Mouse (Mus musculus) spleen, postnatal 36 days (tissue): ENCODE measurements around the gene Mum1.

ENCODE experiments used
- DNase-seq, 2 experiments: peaks; one replicate each; pipeline ENCODE4 v3.0.0; 2022; ENCODE audit warnings: low spot score in 2 of 2, mixed read lengths in 1 of 2

Mum1 gene

DNA sequence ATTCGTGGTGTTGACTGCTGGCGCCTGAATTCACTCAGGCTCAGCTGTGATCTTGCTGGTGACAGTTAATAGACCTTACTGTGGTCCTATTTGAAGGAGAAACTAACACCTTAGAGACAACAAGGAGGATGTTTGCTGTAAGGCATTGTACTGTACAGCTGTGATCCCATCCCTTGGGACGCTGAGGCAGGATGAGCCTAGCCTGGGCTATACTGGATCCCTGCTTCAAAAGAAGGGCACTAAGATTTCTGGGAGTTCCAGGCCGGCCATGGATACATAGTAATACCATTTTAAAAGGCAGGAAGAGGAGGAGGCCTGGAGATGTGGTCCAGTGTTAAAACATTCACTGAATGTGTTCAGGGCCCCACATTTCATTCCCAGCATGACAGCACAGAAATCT lies 24.3 kb downstream of the Mum1 start:
- no peak for DNase-seq

DNA sequence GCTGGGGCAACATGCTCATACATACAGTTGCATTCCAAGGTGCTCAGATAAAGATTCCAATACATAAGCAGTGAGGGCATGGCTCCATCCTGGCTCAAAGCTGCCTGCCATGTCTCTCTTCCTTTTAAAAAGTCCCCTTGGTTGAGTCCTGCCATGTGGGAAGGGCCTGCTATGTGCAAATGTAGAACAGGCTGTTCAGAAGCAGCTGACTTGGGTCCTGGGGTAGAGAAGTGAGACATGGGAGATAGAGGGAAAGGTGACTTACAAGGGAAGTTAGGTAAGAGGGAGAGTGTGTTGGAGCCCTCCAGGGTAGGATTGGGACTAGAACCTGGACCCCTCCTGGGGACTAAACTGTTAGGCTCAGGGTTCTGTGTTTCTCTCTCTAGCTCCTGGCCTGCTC lies 25.8 kb downstream of the Mum1 start:
- no peak for DNase-seq

DNA sequence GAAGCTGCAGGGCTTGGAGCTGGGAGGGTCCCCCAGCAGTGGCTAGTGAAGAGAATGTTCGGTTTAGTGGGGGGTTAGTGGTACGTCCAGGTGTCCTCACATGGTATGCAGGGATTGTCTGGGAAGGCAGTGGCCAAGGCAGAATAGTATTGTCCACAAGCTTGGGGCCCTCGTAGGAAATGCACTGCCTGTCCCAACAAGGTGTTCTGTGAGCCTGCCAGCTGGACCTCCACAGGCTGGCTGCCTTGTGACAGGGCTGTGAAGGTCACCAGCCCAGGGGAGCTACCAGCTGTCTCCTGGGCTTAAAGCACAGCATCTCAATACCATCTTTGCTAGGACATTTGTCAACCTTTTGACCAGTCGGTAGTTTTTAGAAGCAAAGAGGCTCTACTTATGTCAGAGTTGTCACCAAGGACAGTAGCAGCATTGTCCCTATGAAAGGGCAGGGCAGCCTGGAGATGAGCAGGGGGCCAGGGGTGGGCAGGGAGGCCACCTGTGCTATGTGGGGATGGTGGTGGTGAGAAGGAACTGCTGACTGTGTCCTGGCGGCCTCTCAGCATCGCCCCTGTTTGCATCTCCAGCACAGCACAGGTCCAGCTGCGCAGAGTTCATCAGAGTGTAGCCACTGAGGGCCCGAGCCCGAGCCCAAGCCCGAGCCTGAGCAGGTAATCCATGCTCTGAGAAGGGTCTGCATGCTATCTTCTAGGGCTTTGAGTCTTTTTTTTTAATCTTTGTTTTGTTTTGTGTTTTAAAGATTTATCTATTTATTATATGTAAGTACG lies 26.4 kb downstream of the Mum1 start:
- no peak for DNase-seq

DNA sequence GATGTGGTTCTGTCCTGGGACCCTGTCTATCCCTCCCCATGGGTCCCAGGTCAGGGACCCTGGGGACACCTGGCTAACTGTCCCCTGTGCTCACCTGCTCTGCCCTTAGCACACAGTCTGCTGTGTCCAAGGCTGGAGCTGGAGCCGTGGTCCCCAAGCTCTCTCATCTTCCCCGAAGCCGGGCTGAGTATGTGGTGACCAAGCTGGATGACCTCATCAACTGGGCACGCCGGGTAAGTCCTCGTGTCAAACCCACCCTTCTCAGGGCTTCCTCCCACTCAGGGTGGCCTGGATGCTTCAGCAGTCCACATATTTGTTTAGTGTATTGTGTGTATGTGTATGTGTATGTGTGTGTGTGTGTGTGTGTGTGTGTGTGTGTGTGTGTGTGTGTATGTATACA lies 27.3 kb downstream of the Mum1 start:
- DNase-seq, result no peak

DNA sequence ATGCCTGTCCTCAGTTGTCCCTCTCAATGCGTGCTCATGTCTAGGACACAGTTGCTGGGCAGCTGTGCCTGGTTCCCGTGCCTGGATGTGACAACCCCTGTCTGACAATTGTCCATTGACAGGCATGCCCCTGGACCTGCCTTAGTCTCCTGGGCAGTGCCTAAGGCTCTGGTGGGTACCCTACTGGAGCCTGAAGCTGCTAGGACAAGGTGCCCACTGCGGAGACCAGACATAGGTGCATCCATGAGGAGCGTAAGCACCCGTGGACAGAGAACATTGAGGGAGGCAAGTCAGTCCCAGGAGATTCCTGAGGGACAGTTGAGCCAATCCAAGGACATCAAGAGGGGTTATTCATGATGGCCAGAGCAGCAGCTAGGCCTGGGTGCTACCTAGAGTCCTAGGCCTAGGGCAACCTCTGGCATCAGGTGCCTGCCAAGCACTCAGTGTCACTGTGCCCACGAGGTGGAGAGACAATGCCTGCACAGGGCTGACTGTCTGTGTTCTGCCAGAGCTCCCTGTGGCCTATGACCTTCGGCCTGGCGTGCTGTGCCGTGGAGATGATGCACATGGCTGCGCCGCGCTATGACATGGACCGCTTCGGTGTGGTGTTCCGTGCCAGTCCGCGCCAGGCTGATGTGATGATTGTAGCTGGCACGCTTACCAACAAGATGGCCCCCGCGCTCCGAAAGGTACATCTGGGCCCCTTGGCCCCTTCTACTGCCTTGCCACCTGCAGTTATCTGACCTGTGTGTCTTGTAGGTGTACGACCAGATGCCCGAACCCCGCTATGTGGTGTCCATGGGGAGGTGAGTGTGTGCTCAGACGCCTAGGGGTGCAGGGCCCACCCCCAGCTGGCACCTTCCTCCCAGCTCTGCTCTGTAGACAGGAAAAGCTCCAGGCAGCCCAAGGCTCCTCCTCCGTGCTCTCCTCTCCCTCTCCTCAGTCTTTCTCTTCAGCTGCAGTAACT lies 28.4 kb downstream of the Mum1 start:
- DNase-seq, result no peak

DNA sequence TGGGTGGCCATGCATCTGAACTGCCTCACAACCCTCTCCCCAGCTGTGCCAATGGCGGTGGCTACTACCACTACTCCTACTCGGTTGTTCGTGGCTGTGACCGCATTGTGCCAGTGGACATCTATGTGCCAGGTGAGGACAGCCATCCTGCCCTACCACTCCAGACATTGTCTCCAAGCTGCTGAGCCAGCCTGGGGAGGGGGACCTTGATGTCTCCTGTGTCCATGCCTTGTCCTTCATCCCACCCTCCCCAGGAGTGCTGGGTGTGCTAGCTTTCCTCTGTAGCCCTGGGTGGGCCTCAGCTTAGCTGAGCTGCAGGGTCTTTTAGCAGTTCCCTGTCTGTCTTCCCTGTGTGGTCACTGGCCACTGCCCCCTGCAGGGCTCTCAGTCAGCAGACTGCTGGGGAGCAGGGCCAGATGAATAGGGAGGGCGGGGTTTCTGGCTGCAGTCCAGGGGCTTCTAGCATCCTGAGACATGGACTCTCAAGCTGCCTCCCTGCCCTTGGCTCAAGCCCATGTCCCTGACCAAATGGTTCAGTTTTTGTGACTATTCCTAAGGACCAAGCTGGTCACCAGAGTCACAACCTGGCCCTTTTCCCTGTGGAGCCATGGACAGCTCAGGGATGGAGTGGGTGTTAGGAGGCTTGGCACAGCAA lies 29.8 kb downstream of the Mum1 start:
- DNase-seq, result no peak

DNA sequence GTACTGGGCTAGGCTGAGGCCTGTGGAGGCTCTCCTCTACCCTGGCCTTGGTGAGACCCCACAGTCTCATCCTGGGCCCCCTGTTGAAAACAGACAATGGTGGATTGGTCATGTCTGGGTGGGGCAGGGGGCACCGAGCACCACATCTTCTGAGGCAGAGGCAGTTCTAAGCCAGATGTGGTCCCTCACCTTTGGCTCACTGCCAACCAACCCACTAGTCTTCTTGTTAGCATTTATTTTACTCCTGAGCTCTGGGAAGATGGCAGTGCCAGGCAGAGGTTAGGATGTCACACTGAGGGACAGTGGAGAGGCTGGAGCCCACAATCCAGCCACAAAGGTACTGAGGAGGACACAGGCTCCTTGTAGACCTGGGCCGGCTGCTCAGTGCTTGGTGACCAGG lies 31.7 kb downstream of the Mum1 start:
- DNase-seq, result no peak

DNA sequence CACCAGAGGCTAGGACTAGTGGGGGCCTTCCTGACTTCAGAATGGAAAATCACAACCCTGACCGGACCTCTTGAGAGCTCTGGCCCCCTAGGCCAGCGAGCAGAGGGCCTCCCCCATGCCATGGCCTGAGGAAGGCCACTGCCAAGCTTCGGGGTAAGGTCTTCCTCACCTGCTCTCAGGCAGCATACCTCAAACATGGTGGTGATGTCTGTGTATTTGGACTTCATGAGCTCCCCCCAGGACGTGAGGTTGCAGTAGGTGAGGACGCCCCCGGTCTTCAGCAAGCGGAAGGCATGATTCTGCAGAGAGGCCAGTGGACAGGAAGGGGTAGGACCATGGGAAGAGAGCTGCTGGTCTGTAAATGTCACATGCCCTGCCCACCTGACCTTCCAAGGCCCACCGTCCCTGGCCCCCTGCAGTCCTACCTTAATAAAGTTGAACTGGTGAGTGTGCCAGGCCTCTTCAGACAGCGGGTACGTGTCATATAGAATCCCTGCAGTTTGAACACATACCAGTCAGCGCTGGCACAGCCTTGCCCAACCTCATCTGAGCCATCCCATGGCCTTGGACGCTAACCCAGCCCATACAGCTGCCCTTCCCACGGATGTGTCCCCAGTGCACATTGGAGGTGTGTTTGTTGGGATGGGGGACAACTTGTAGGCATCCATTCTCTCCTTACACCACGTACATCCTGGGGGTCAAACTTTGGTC lies 32.7 kb downstream of the Mum1 start:
- DNase-seq, result no peak

DNA sequence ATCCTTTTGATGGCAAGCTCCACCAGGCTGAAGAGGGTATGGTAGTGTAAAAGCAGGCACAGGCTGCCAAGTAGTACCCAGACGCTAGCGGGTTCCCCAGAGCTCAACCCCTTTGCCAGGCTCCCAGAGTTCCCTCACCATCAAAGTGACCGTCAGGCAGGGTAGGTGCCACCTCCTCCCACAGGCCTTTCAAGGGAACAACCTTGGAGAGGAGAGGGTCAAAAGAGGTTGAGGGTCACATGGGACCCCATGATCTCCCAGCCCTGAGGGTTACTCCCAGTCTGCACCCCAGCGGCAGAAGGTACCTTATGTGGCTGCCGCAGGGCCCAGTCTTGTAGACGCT lies 33.2 kb downstream of the Mum1 start:
- no peak for DNase-seq

DNA sequence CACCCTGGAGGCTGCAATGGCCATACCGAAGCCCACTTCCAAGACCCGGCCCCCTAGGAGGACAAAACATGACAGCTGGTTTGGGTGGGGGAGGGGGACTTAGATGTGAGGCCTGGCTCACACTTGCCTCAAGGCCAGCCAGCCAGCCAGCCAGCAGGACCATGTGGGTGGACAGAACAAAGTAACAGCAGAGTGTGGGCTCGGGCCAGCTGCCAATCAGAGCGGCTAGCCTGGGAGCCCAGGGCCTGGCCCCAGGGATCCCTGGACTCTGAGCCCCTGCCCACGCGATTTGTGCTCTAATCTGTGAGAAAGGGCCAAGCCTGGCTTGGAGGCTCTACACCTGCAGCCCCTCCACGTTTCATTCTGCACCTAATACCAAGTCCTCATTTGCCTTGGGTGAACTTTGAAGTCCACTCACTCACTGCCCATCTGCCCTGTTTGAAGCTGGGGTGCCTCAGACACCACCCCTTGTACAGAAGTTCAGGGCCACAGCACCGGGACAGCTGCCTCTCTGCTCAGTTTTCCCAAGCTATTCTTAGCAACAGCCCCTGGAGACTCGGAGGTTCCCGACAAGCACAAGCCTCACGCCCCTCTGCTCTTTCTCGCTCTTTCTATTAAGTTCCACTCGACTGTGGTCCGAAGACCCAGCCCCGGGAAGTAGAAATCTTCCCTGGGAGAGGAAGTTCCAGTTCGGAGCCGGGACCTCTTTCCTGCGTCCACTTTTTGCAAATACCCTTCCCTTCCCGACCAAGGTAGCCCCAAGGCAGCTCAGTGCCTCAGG lies 33.8 kb downstream of the Mum1 start:
- no peak for DNase-seq

DNA sequence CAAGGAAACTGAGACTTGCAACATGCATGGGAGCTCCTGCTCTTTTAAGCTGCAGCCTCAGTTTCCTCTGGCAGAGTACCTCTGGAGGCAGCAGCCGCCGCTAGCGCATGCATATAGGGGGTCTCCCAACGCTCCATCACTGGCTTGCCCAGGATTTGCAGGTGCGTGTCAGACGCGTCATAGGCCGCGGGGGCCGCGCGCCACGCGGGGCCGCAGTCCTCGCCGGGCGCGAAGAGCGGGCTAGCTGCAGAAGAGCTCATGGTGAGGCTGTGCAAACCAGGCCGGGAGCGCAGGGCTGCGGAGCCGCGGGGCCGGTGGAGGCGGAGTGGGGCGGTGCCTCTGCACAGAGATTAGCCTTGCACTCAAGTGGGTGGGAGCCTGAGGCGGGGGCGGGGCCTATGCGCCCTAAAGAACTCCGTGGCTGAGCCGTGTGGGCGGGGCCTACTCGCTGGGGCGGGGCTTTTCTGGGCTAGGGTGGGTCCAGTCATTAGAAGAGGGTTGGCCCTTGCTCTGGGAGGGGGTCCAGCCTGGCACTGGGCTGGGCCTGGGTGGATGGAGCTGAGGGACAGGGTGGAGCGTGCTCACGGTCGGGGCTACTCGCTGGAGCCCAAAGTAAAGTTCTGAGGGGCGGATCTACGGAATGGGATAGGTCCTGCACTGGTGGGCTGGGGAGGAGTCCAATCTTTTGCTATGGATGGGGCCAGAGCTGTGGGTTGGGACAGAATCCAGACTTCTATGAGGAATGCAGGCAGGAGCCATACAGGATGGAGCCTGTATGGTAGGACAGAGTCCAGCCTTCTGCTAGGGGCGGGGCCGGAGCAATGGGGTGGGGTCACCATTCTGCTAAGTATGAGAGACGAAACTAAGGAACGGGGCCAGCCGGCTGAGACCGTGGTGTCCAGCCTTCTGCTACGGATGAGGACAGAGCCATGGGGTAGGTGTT lies 34.7 kb downstream of the Mum1 start, which contains the start of the genes Gamt and Dazap1:
Gene Gamt, minus strand, starts transcription at position 371 of the 943 bp plus-strand sequence.
Gene Dazap1, plus strand, starts transcription at position 845 of the 943 bp plus-strand sequence.
- DNase-seq, result peak; percentile 94 to 96

DNA sequence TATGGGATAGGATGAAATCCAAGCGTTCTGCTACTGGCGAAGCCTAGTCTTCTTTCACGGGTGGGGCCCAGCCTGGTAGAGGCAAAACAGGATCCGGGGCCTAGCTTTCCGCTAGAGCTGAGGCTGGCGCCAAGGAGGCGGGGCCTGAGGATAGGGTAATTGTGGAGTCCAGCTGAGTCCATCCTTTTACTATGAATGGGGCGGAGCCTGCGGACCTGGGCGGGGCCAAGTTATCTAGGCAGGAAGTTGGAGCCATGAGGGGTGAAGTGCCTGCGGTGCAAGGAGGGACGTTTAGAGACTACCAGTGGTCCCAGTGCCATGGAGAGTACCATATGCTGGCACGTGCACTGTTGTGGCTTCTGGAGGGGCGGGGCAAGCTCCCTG lies 35.3 kb downstream of the Mum1 start:
- DNase-seq, result peak; percentile 93 to 97

DNA sequence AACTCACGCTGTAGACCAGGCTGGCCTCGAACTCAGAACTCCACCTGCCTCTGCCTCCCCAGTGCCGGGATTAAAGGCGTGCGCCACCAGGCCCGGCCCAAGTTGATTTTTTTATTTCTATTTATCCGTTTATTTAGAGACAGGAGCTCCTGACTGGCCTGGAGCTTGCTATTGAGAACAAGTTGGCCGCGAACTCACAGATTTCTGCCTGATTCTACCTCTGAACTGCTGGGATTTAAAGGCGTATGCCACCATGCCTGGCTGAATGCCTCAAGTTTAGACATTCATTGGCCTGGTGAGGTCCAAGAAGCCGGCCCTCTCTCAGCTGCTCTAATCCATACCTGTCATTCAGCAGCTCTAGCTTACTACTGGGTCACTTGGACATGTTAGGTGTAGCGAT lies 35.9 kb downstream of the Mum1 start:
- DNase-seq, result no peak

DNA sequence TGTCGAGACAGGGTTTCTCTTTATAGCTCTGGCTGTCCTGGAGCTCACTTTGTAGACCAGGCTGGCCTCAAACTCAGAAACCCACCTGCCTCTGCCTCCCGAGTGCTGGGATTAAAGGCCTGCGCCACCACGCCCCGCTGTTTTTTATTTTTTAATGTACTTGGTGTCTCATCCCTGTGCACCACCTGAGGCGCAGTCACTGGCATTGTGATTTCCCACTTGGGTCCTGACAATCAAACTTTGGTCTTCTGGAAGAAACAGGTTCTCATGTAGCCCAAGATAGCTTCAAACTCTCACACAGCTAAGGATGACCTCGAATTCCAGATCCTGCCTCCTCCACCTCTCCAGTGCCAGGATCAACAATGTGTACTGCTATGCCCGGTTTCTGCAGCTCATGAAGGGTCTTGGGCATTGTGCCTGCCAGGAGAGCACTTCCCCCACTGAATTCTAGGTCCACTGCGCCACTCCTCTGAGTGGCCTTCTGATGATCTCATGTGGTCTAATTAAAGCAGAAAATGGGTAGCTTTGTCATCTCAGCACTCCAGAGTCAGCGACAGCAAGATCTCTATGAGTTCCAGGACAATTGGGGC lies 36.6 kb downstream of the Mum1 start:
- no peak for DNase-seq

DNA sequence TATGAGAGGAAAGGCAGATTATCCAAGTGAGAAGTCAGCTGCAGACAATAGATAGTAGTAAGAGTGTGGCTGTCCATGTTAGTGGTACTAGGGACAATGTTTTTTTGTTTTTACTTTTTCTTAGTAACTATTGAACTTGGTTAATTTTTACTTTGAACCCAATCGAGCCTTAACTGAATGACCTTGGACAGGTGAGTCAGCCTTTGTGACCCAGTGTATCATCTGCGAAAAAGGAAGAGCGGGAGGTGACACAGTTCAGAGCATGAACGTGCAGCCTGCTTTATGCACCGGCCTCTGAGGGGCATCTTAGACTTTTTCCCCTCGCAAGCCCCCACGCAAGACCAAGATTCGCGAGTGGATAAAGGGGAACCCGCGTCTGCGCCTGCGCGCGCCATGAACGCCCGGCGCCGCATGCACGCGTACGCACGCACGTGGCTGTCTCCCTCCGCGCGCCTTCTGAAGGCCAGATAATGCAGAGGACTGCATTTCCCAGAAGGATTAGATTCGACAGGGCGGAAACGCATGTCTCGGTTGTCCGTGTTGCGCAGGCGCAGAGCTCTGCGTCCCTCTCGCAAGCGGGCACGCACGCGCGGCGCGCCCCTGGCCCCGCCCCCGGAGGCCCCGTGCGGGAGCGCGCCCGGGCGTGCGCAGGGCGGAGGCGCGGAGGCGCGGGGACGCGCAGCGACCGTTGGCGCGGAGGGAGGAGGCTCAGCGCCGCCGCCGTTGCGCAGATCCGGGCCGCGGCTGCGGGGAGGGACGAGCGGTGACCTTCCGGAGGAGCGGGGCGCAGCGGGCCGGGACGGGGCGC lies 38.3 kb downstream of the Mum1 start:
- peak; percentile 99 for DNase-seq

DNA sequence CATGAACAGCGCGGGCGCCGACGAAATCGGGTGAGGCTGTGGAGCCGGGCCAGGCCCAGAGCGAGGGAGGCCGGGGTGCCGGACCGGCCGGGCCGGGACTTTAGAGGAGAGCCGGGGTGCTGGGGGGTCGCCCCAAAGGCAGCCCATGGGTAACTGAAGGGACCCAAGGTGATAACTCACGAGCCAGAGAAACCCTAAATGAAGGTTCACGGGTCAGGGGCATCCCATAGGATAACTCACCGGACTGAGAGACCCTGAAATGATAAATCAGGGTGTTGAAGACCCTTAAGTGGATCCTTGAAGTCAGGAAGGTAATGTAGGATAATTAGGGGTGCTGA lies 38.9 kb downstream of the Mum1 start:
- no peak for DNase-seq

DNA sequence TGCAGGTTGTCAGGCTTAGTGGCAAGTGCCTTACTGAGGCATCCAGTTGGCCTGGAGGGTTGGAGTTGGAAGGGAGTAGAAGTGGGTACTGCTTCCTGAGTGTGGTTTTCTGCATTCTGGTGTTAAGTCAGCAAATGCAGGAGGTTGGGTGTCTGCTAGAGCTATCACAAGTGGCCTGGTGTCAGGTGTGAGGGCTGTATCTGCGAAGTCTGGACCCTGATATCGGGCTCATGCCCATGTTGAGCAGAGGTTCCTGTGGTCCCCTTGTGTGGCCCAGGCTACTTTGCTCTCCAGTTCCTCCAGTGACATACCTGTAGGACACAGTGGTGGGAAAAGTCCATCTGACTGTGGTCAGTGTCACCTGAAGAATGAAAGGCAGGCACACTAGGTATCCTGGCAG lies 43.9 kb downstream of the Mum1 start:
- no peak for DNase-seq

DNA sequence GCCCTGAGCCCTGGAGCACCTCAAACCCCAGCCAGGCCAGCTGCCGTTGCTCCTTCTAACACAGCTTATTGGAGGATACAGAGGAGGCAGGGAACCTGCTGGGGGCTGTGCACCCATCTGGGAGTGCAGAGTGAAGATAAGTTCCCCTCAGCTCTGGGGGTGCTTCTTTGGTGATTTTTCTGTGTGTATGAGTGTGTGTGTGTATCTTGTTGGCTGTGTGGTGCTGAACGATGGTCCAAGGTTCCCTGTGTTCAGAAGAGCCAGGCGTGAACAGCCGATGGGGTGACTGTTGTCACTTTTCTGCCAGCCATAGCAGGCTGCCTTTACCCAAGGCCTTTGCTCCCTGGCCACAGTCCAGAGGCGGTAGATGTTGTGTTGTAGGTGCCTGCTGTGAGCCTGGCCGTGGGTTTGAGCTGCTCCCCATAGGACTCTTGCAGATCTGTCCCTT lies 44.5 kb downstream of the Mum1 start:
- peak in 1 of 2 experiments; percentile 31 for DNase-seq
